Mouse (Mus musculus): ENCODE results near the gene Odf2l. TPM values are rescaled to one million over a fixed set of nuclear protein-coding genes. Genes with fewer than 3 reads are reported as not detected.

Gene Odf2l
- polyA plus RNA-seq, 1 experiment from 2014 or later = 18.7 TPM

- Histone ChIP-seq H3K4me1 (replicated peaks; ENCODE audit: control insufficient read depth, insufficient read depth, low read length) (no peaks in the 10 kb centered on the region), H3K9me3 (ENCODE audit: control insufficient read depth, low read length) (no peaks in the 10 kb centered on the region), H3K27ac (ENCODE audit: low read depth, low read length) (no peak overlapping the region), H3K4me3 (ENCODE audit: low read depth, low read length) (no peak overlapping the region), H3K4me2 (no peak overlapping the region), H3K9ac (ENCODE audit: low read depth, low read length) (no peak overlapping the region), H3K36me3 (ENCODE audit: control insufficient read depth, insufficient read depth, low read length) (no peaks in the 10 kb centered on the region), H3K27me3 (replicated peaks; ENCODE audit: control insufficient read depth, insufficient read depth, low read length) (no peaks in the 10 kb centered on the region)
- ATAC-seq (replicated peaks; ENCODE audit: low FRiP score) = no peak
- 66% methylated on average over 9 of the region's 9 CpGs for WGBS
- DNase-seq (ENCODE audit: low spot score) = no peak
Observed at GRCm38 (mm10) chr3:145101891-145102555, 16.4 kb upstream of the Odf2l start.

GRCm38 (mm10) chr3:145103321-145103720 is 15.1 kb upstream of the Odf2l start:
- Histone ChIP-seq H3K36me3 (ENCODE audit: control insufficient read depth, insufficient read depth, low read length) (no peaks in the 10 kb centered on the region), H3K9me3 (ENCODE audit: control insufficient read depth, low read length) (no peaks in the 10 kb centered on the region), H3K27ac (ENCODE audit: low read depth, low read length) (no peak overlapping the region), H3K4me1 (replicated peaks; ENCODE audit: control insufficient read depth, insufficient read depth, low read length) (no peaks in the 10 kb centered on the region), H3K4me2 (no peak overlapping the region), H3K9ac (ENCODE audit: low read depth, low read length) (no peak overlapping the region), H3K27me3 (replicated peaks; ENCODE audit: control insufficient read depth, insufficient read depth, low read length) (no peaks in the 10 kb centered on the region), H3K4me3 (ENCODE audit: low read depth, low read length) (no peak overlapping the region)
- DNase-seq (ENCODE audit: low spot score) (no peak), ATAC-seq (replicated peaks; ENCODE audit: low FRiP score) (no peak)
- WGBS = 68% methylated on average over 2 of the region's 2 CpGs

- Histone ChIP-seq H3K4me2 (no peak overlapping the region), H3K27me3 (replicated peaks; ENCODE audit: control insufficient read depth, insufficient read depth, low read length) (no peaks in the 10 kb centered on the region), H3K9me3 (ENCODE audit: control insufficient read depth, low read length) (no peaks in the 10 kb centered on the region), H3K36me3 (ENCODE audit: control insufficient read depth, insufficient read depth, low read length) (no peaks in the 10 kb centered on the region), H3K4me1 (replicated peaks; ENCODE audit: control insufficient read depth, insufficient read depth, low read length) (no peaks in the 10 kb centered on the region), H3K4me3 (ENCODE audit: low read depth, low read length) (no peak overlapping the region), H3K9ac (ENCODE audit: low read depth, low read length) (no peak overlapping the region), H3K27ac (ENCODE audit: low read depth, low read length) (no peak overlapping the region)
- WGBS = 30% methylated on average over 5 of the region's 5 CpGs
- no peak for ATAC-seq (replicated peaks; ENCODE audit: low FRiP score)
- no peak for DNase-seq (ENCODE audit: low spot score)
Observed at GRCm38 (mm10) chr3:145103770-145104169, 14.6 kb upstream of the Odf2l start.

- ATAC-seq (replicated peaks; ENCODE audit: low FRiP score) = no peak
- WGBS = 72% methylated on average over 5 of the region's 5 CpGs
- Histone ChIP-seq H3K27me3 (replicated peaks; ENCODE audit: control insufficient read depth, insufficient read depth, low read length) (no peaks in the 10 kb centered on the region), H3K36me3 (ENCODE audit: control insufficient read depth, insufficient read depth, low read length) (no peaks in the 10 kb centered on the region), H3K4me3 (ENCODE audit: low read depth, low read length) (no peak overlapping the region), H3K4me2 (no peak overlapping the region), H3K4me1 (replicated peaks; ENCODE audit: control insufficient read depth, insufficient read depth, low read length) (no peaks in the 10 kb centered on the region), H3K27ac (ENCODE audit: low read depth, low read length) (no peak overlapping the region), H3K9me3 (ENCODE audit: control insufficient read depth, low read length) (no peaks in the 10 kb centered on the region), H3K9ac (ENCODE audit: low read depth, low read length) (no peak overlapping the region)
- DNase-seq (ENCODE audit: low spot score) = no peak
Observed at GRCm38 (mm10) chr3:145105076-145105772, 13.2 kb upstream of the Odf2l start.

- Histone ChIP-seq H3K9ac (ENCODE audit: low read depth, low read length) (no peak overlapping the region), H3K27ac (ENCODE audit: low read depth, low read length) (no peak overlapping the region), H3K4me1 (replicated peaks; ENCODE audit: control insufficient read depth, insufficient read depth, low read length) (no peaks in the 10 kb centered on the region), H3K36me3 (ENCODE audit: control insufficient read depth, insufficient read depth, low read length) (no peaks in the 10 kb centered on the region), H3K4me3 (ENCODE audit: low read depth, low read length) (no peak overlapping the region), H3K4me2 (no peak overlapping the region), H3K9me3 (ENCODE audit: control insufficient read depth, low read length) (no peaks in the 10 kb centered on the region), H3K27me3 (replicated peaks; ENCODE audit: control insufficient read depth, insufficient read depth, low read length) (no peaks in the 10 kb centered on the region)
- ATAC-seq (replicated peaks; ENCODE audit: low FRiP score) (no peak), DNase-seq (ENCODE audit: low spot score) (no peak)
- 73% methylated on average over 5 of the region's 5 CpGs for WGBS
Observed at GRCm38 (mm10) chr3:145105773-145106504, 12.4 kb upstream of the Odf2l start.

- no peak overlapping the region for H3K27ac ChIP-seq (ENCODE audit: low read depth, low read length)
- 77% methylated on average over 2 of the region's 2 CpGs for WGBS
- H3K27me3 ChIP-seq (replicated peaks; ENCODE audit: control insufficient read depth, insufficient read depth, low read length) = no peaks in the 10 kb centered on the region
- no peak overlapping the region for H3K4me3 ChIP-seq (ENCODE audit: low read depth, low read length)
- H3K4me2 ChIP-seq = no peak overlapping the region
- DNase-seq (ENCODE audit: low spot score) = no peak
- ATAC-seq (replicated peaks; ENCODE audit: low FRiP score) = 0 out of 2 replicates have a peak, but pooled peaks have one; percentile 6
- H3K4me1 ChIP-seq (replicated peaks; ENCODE audit: control insufficient read depth, insufficient read depth, low read length) = peaks cover 6% of the 10 kb centered on the region; the same call in 1 of the 2 replicates
- H3K9me3 ChIP-seq (ENCODE audit: control insufficient read depth, low read length) = no peaks in the 10 kb centered on the region
- no peaks in the 10 kb centered on the region for H3K36me3 ChIP-seq (ENCODE audit: control insufficient read depth, insufficient read depth, low read length)
- H3K9ac ChIP-seq (ENCODE audit: low read depth, low read length) = no peak overlapping the region
Observed at GRCm38 (mm10) chr3:145115169-145115568, 3.2 kb upstream of the Odf2l start.

- H3K9me3 ChIP-seq (ENCODE audit: control insufficient read depth, low read length) = no peaks in the 10 kb centered on the region
- no peaks in the 10 kb centered on the region for H3K27me3 ChIP-seq (replicated peaks; ENCODE audit: control insufficient read depth, insufficient read depth, low read length)
- H3K36me3 ChIP-seq (ENCODE audit: control insufficient read depth, insufficient read depth, low read length) = no peaks in the 10 kb centered on the region
- H3K9ac ChIP-seq (ENCODE audit: low read depth, low read length) = peak overlapping the region; percentile 44; the same call in 1 of the 2 replicates
- DNase-seq (ENCODE audit: low spot score) = no peak
- WGBS = 80% methylated on average over 10 of the region's 10 CpGs
- peak overlapping the region; percentile 92; the same call in 1 of the 2 replicates for H3K27ac ChIP-seq (ENCODE audit: low read depth, low read length)
- peaks cover 6% of the 10 kb centered on the region; the same call in 1 of the 2 replicates for H3K4me1 ChIP-seq (replicated peaks; ENCODE audit: control insufficient read depth, insufficient read depth, low read length)
- H3K4me2 ChIP-seq = peak overlapping the region; percentile 84
- H3K4me3 ChIP-seq (ENCODE audit: low read depth, low read length) = peak overlapping the region; percentile 81
- no peak for ATAC-seq (replicated peaks; ENCODE audit: low FRiP score)
Observed at GRCm38 (mm10) chr3:145117637-145118036, 751 bp upstream of the Odf2l start.

- Histone ChIP-seq H3K4me2 (peak overlapping the region; percentile 75), H3K4me3 (ENCODE audit: low read depth, low read length) (peak overlapping the region; percentile 81), H3K9ac (ENCODE audit: low read depth, low read length) (peak overlapping the region; percentile 73), H3K36me3 (ENCODE audit: control insufficient read depth, insufficient read depth, low read length) (no peaks in the 10 kb centered on the region), H3K27me3 (replicated peaks; ENCODE audit: control insufficient read depth, insufficient read depth, low read length) (no peaks in the 10 kb centered on the region), H3K4me1 (replicated peaks; ENCODE audit: control insufficient read depth, insufficient read depth, low read length) (peaks cover 6% of the 10 kb centered on the region; the same call in 1 of the 2 replicates), H3K9me3 (ENCODE audit: control insufficient read depth, low read length) (no peaks in the 10 kb centered on the region), H3K27ac (ENCODE audit: low read depth, low read length) (peak overlapping the region; percentile 92)
- 3% methylated on average over 14 of the region's 14 CpGs for WGBS
- DNase-seq (ENCODE audit: low spot score) (no peak), ATAC-seq (replicated peaks; ENCODE audit: low FRiP score) (peak; percentile 48)
Observed at GRCm38 (mm10) chr3:145119002-145119358, 592 bp downstream of the Odf2l start.

Measured in liver, embryonic 11.5 days (tissue).